Mouse (Mus musculus): ENCODE data around the gene Herc6. TPM values are rescaled to one million over a fixed set of nuclear protein-coding genes. Genes with fewer than 3 reads are reported as not detected.

Gene Herc6
- polyA plus RNA-seq (2011; ENCODE audit: insufficient read depth, insufficient read length, low replicate concordance, missing spikeins): 25.0 and 26.4 TPM in 2 replicates

DNA sequence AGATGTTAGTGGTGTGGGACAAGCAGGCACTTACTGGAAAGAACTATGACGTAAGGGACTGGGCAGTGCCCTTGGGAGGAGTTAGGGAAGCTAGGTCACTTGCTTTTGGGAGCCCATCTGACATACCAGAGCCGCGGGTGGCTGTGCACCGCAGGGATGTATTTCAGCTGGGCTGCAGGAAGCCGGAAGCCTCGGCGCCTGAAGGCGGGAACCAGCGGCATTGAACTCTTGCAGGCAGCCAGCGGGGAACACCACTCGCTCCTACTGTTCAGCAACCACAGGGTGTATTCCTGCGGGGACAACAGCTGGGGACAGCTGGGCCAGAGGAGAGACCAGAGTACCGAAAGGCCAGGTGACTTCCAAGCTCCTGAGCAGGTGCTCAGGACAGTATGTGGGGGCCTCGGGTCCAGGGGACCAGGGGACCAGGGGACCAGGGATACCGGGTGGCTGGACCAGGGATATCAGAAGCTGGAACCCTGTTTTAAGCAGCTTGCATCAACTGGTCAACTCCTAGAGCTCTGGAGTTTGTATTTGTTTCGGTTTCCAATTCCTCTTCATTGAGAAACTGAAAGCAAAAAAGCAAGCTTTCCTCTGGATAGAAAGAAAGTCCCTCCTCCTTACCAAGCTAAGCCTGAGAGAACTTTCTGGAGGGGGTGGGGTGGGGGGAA, at the start of gene Herc6:
Herc6 (plus strand) TSS at position 120 of the 668 bp plus-strand sequence.
- Histone ChIP-seq H3K4me1 (ENCODE audit: control insufficient read depth, insufficient read depth, low read length) (no peaks in the 10 kb centered on the region), H3K27ac (ENCODE audit: control insufficient read depth, insufficient read depth, low read depth, low read length, poor library complexity) (peak within 1 kb of the TSS; percentile 90), H3K4me3 (replicated peaks; ENCODE audit: control insufficient read depth, low read depth, low read length) (peak within 1 kb of the TSS; percentile 84)
- 2% methylated on average over 16 of the region's 16 CpGs for WGBS
- TF ChIP-seq CTCF (IDR thresholded peaks at IDR 0.05; ENCODE audit: control insufficient read depth, insufficient read depth, low read length): no peak
- peak; percentile 84 for TF ChIP-seq POLR2A (IDR thresholded peaks at IDR 0.05; ENCODE audit: borderline replicate concordance, control insufficient read depth, low read depth, low read length)

GRCm38 (mm10) chr6:57531011-57531410, 49.8 kb upstream of the Herc6 start:
- H3K4me1 ChIP-seq (ENCODE audit: control insufficient read depth, insufficient read depth, low read length): no peaks in the 10 kb centered on the region
- H3K27ac ChIP-seq (ENCODE audit: control insufficient read depth, insufficient read depth, low read depth, low read length, poor library complexity): no peak overlapping the region
- WGBS: 61% methylated on average over 4 of the region's 4 CpGs
- TF ChIP-seq CTCF (IDR thresholded peaks at IDR 0.05; ENCODE audit: control insufficient read depth, insufficient read depth, low read length) (no peak), POLR2A (IDR thresholded peaks at IDR 0.05; ENCODE audit: borderline replicate concordance, control insufficient read depth, low read depth, low read length) (no peak)
- H3K4me3 ChIP-seq (replicated peaks; ENCODE audit: control insufficient read depth, low read depth, low read length): no peak overlapping the region

- WGBS: 48% methylated on average over 1 of the region's 1 CpGs
- Histone ChIP-seq H3K4me1 (ENCODE audit: control insufficient read depth, insufficient read depth, low read length) (no peaks in the 10 kb centered on the region), H3K27ac (ENCODE audit: control insufficient read depth, insufficient read depth, low read depth, low read length, poor library complexity) (no peak overlapping the region), H3K4me3 (replicated peaks; ENCODE audit: control insufficient read depth, low read depth, low read length) (no peak overlapping the region)
- TF ChIP-seq POLR2A (IDR thresholded peaks at IDR 0.05; ENCODE audit: borderline replicate concordance, control insufficient read depth, low read depth, low read length) (no peak), CTCF (IDR thresholded peaks at IDR 0.05; ENCODE audit: control insufficient read depth, insufficient read depth, low read length) (no peak)
Observed at GRCm38 (mm10) chr6:57531441-57531840, 49.4 kb upstream of the Herc6 start.

GRCm38 (mm10) chr6:57532022-57532421, 48.8 kb upstream of the Herc6 start:
- H3K4me3 ChIP-seq (replicated peaks; ENCODE audit: control insufficient read depth, low read depth, low read length): no peak overlapping the region
- WGBS: 62% methylated on average over 1 of the region's 1 CpGs
- no peaks in the 10 kb centered on the region for H3K4me1 ChIP-seq (ENCODE audit: control insufficient read depth, insufficient read depth, low read length)
- H3K27ac ChIP-seq (ENCODE audit: control insufficient read depth, insufficient read depth, low read depth, low read length, poor library complexity): no peak overlapping the region
- TF ChIP-seq POLR2A (IDR thresholded peaks at IDR 0.05; ENCODE audit: borderline replicate concordance, control insufficient read depth, low read depth, low read length): no peak
- TF ChIP-seq CTCF (IDR thresholded peaks at IDR 0.05; ENCODE audit: control insufficient read depth, insufficient read depth, low read length): no peak

- WGBS: 4% methylated on average over 2 of the region's 2 CpGs
- H3K4me1 ChIP-seq (ENCODE audit: control insufficient read depth, insufficient read depth, low read length): no peaks in the 10 kb centered on the region
- no peak overlapping the region for H3K4me3 ChIP-seq (replicated peaks; ENCODE audit: control insufficient read depth, low read depth, low read length)
- no peak for TF ChIP-seq CTCF (IDR thresholded peaks at IDR 0.05; ENCODE audit: control insufficient read depth, insufficient read depth, low read length)
- no peak for TF ChIP-seq POLR2A (IDR thresholded peaks at IDR 0.05; ENCODE audit: borderline replicate concordance, control insufficient read depth, low read depth, low read length)
- H3K27ac ChIP-seq (ENCODE audit: control insufficient read depth, insufficient read depth, low read depth, low read length, poor library complexity): no peak overlapping the region
Observed at GRCm38 (mm10) chr6:57533410-57533809, 47.4 kb upstream of the Herc6 start.

GRCm38 (mm10) chr6:57534231-57534610, 46.6 kb upstream of the Herc6 start:
- Histone ChIP-seq H3K27ac (ENCODE audit: control insufficient read depth, insufficient read depth, low read depth, low read length, poor library complexity) (no peak overlapping the region), H3K4me3 (replicated peaks; ENCODE audit: control insufficient read depth, low read depth, low read length) (peak overlapping the region; percentile 81), H3K4me1 (ENCODE audit: control insufficient read depth, insufficient read depth, low read length) (no peaks in the 10 kb centered on the region)
- 1% methylated on average over 8 of the region's 8 CpGs for WGBS
- TF ChIP-seq CTCF (IDR thresholded peaks at IDR 0.05; ENCODE audit: control insufficient read depth, insufficient read depth, low read length) (no peak), POLR2A (IDR thresholded peaks at IDR 0.05; ENCODE audit: borderline replicate concordance, control insufficient read depth, low read depth, low read length) (no peak)

DNA sequence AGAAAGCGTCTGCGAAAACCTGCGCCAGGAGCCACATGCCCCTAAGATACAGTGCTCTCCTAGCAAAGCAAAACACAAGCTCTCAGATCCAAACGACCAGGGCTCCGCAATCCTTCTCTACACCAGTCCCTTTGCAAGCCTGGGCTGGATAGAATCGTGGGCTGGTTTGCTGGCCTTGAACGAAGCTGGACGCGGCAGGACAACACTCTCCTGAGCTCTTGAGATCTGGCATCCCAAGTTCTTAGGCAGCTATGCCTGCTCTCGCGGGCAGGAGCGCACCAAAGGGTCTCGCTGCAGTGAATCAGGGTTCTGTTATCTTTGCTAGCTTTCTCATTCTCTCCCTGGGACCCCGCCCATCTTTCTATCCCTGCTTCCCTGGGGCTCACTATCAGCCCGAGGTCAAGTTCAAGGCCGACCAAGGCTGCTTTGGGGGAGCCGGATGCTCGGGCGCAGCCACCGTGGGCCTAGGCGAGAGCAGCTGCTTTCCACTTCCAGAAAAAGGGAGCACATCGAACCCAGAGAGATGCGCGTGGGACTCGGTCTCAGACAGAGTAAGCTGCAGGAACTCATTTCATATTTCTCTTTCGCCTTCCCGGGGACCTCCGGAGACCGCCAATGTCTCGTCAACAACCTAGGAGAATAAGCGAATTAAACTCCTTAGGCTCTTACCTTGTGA, 46.1 kb upstream of the Herc6 start:
- TF ChIP-seq CTCF (IDR thresholded peaks at IDR 0.05; ENCODE audit: control insufficient read depth, insufficient read depth, low read length) (no peak), POLR2A (IDR thresholded peaks at IDR 0.05; ENCODE audit: borderline replicate concordance, control insufficient read depth, low read depth, low read length) (no peak; the same call in 1 of the 2 replicates)
- under 1% methylated on average over 31 of the region's 31 CpGs for WGBS
- Histone ChIP-seq H3K4me1 (ENCODE audit: control insufficient read depth, insufficient read depth, low read length) (no peaks in the 10 kb centered on the region), H3K4me3 (replicated peaks; ENCODE audit: control insufficient read depth, low read depth, low read length) (peak overlapping the region; percentile 81), H3K27ac (ENCODE audit: control insufficient read depth, insufficient read depth, low read depth, low read length, poor library complexity) (peak overlapping the region; percentile 37)

GRCm38 (mm10) chr6:57535386-57535936, 45.3 kb upstream of the Herc6 start, which contains the start of gene Ppm1k:
Gene Ppm1k (minus strand): TSS chr6:57535468.
- peak within 1 kb of the TSS; percentile 81 for H3K4me3 ChIP-seq (replicated peaks; ENCODE audit: control insufficient read depth, low read depth, low read length)
- H3K27ac ChIP-seq (ENCODE audit: control insufficient read depth, insufficient read depth, low read depth, low read length, poor library complexity): peak within 1 kb of the TSS; percentile 67
- WGBS: under 1% methylated on average over 24 of the region's 24 CpGs
- no peak for TF ChIP-seq CTCF (IDR thresholded peaks at IDR 0.05; ENCODE audit: control insufficient read depth, insufficient read depth, low read length)
- no peak for TF ChIP-seq POLR2A (IDR thresholded peaks at IDR 0.05; ENCODE audit: borderline replicate concordance, control insufficient read depth, low read depth, low read length)
- H3K4me1 ChIP-seq (ENCODE audit: control insufficient read depth, insufficient read depth, low read length): no peaks in the 10 kb centered on the region

Measured in bone marrow, adult 2 months (tissue).